Mouse (Mus musculus): Measurements from ENCODE around the gene Fxyd5. TPM values are rescaled to one million over a fixed set of nuclear protein-coding genes. Genes with fewer than 3 reads are reported as not detected.

The Fxyd5 gene
- polyA plus RNA-seq (2015; fragmentation: Illumina TruSeq; extraction: RNeasy Lipid Tissue Mini Kit (QIAGEN cat#74804); ENCODE audit: insufficient read depth, low replicate concordance), result 388 TPM

DNA sequence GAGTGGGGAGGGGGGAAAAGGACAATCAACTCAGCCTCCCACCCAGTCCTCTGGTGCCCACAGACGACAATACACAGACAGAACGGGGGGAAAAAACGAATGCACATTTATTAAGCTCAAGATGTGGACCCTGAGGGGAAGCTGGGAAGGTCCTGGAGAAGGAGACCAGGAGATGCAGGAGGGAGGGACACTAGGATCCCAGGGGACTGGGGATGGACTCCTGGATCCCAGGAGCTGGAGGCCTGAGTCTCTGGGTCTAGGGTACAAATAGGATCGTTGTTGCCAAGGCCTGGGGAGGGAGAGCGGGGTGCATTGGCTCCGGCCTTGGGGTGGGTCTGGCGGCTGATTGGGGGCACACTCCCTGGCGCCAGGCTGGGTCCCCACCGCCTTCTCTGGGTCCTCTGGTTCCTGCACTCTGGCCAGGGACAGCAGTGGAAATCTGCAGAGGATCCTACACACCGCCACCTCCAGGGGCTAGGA, at the start of gene Fxyd5:
TSS of gene Fxyd5 (minus strand) at position 51 of the 480 bp plus-strand sequence.

GRCm38 (mm10) chr7:31076492-31076891, 34.2 kb upstream of the Fxyd5 start, which contains the start of gene Fxyd3:
Gene Fxyd3 (minus strand): TSS chr7:31076704.

DNA sequence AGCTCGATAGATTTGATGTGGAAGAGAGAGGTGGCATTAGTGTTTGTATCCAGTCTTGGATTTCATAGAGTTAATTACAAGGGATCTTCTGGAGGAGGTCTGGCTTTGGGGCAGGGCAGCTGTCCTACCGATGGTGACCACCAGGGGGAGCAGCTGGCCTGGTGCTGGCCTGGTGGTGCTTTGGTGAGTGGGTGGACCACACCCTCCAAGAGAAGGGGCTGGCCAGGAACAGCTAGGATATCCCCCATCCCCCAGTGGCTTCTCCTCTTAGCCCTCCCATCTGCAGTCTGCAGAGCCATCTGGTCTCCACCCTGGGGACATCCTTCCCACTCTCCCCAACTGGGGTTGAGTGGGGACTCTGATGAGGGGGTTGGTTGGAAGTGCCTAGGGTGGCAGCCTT, 16.8 kb upstream of the Fxyd5 start, which contains the start of gene Lgi4:
TSS of gene Lgi4 (plus strand) at position 235 of the 400 bp plus-strand sequence.

DNA sequence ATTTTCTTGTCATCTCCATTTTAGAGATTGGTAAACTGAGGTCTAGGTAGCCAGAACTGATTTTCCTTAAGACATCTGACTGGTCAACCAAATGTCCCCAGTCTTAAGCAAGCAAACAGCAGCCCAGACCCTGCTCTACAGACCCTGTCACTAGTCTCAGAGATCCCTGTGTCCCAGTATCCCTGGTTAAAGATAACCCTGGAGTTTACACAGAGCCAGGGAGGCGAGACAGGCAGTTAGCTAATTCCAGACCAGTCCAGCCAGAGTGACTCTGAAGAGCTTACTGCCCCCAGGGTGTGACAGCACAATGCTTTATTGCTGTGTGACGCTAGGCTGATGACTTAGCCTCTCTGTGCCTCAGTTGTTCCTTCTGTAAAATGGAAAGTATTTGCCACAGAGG, 14.8 kb upstream of the Fxyd5 start, which contains the start of gene Fxyd1:
TSS of gene Fxyd1 (minus strand) at position 129 of the 400 bp plus-strand sequence.

DNA sequence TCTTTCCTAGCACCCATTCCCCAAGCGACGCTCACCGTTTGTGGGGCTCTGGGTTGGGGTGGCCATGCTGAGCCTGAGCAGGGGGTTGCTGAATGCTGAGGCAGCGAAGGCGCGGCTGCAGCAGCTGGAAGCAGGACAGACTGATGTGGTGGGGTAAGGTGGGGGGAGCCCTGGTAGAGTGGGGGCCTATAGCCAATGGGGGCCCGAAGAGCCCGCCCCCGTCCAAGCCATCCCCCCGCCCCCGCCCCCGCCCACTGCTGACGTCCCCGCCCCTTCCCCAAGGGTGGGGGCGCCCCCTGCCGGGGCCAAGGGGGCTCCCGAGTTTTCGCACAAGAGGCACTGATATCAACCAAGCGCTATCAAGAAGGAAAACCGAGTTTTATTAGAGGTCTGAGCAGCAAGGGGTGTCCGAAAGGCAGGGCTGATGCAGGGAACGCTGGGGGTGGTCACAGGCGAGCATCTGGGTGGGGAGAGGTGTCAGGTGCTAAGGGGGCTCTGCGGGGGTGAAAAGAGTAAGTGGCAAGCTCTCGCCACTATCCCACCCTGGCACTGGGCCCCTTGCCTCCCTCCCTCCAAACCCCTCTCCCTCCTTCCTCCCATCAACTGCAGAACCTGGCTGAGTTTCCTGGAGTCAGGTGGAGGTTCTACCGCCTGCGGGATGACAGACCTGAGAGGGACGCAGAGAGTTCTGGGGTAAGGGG, 9.2 kb upstream of the Fxyd5 start, which contains the start of gene Fxyd7:
TSS of gene Fxyd7 (minus strand) at position 147 of the 701 bp plus-strand sequence.

Other genes starting within 250 kb of the Fxyd5 start
- gene Ffar2, start 218.7 kb downstream of the Fxyd5 start, polyA plus RNA-seq (2015; fragmentation: Illumina TruSeq; extraction: RNeasy Lipid Tissue Mini Kit (QIAGEN cat#74804); ENCODE audit: insufficient read depth, low replicate concordance), result 23.9 TPM
- 0.41 TPM for gene Ffar3, start 186.3 kb downstream of the Fxyd5 start, polyA plus RNA-seq (2015; fragmentation: Illumina TruSeq; extraction: RNeasy Lipid Tissue Mini Kit (QIAGEN cat#74804); ENCODE audit: insufficient read depth, low replicate concordance)
- gene Ffar1, start 180.9 kb downstream of the Fxyd5 start, polyA plus RNA-seq (2015; fragmentation: Illumina TruSeq; extraction: RNeasy Lipid Tissue Mini Kit (QIAGEN cat#74804); ENCODE audit: insufficient read depth, low replicate concordance), result 29.4 TPM
- gene Cd22, start 162.1 kb downstream of the Fxyd5 start, polyA plus RNA-seq (2015; fragmentation: Illumina TruSeq; extraction: RNeasy Lipid Tissue Mini Kit (QIAGEN cat#74804); ENCODE audit: insufficient read depth, low replicate concordance), result 692 TPM
- 1.0 TPM for gene Mag, start 127.6 kb downstream of the Fxyd5 start, polyA plus RNA-seq (2015; fragmentation: Illumina TruSeq; extraction: RNeasy Lipid Tissue Mini Kit (QIAGEN cat#74804); ENCODE audit: insufficient read depth, low replicate concordance)
- gene Hamp2, start 117.8 kb downstream of the Fxyd5 start, polyA plus RNA-seq (2015; fragmentation: Illumina TruSeq; extraction: RNeasy Lipid Tissue Mini Kit (QIAGEN cat#74804); ENCODE audit: insufficient read depth, low replicate concordance), result not detected
- not detected for gene Hamp, start 98.4 kb downstream of the Fxyd5 start, polyA plus RNA-seq (2015; fragmentation: Illumina TruSeq; extraction: RNeasy Lipid Tissue Mini Kit (QIAGEN cat#74804); ENCODE audit: insufficient read depth, low replicate concordance)
- gene Usf2, start 85.7 kb downstream of the Fxyd5 start, polyA plus RNA-seq (2015; fragmentation: Illumina TruSeq; extraction: RNeasy Lipid Tissue Mini Kit (QIAGEN cat#74804); ENCODE audit: insufficient read depth, low replicate concordance), result 183 TPM
- 2.4 TPM for gene Lsr, start 69.0 kb downstream of the Fxyd5 start, polyA plus RNA-seq (2015; fragmentation: Illumina TruSeq; extraction: RNeasy Lipid Tissue Mini Kit (QIAGEN cat#74804); ENCODE audit: insufficient read depth, low replicate concordance)
- gene Fam187b, start 68.7 kb downstream of the Fxyd5 start, polyA plus RNA-seq (2015; fragmentation: Illumina TruSeq; extraction: RNeasy Lipid Tissue Mini Kit (QIAGEN cat#74804); ENCODE audit: insufficient read depth, low replicate concordance), result 0.69 TPM
- not detected for gene Fxyd7, start 9.0 kb upstream of the Fxyd5 start, polyA plus RNA-seq (2015; fragmentation: Illumina TruSeq; extraction: RNeasy Lipid Tissue Mini Kit (QIAGEN cat#74804); ENCODE audit: insufficient read depth, low replicate concordance)
- 18.1 TPM for gene Fxyd1, start 14.7 kb upstream of the Fxyd5 start, polyA plus RNA-seq (2015; fragmentation: Illumina TruSeq; extraction: RNeasy Lipid Tissue Mini Kit (QIAGEN cat#74804); ENCODE audit: insufficient read depth, low replicate concordance)
- 0.84 TPM for gene Lgi4, start 16.9 kb upstream of the Fxyd5 start, polyA plus RNA-seq (2015; fragmentation: Illumina TruSeq; extraction: RNeasy Lipid Tissue Mini Kit (QIAGEN cat#74804); ENCODE audit: insufficient read depth, low replicate concordance)
- gene Fxyd3, start 34.2 kb upstream of the Fxyd5 start, polyA plus RNA-seq (2015; fragmentation: Illumina TruSeq; extraction: RNeasy Lipid Tissue Mini Kit (QIAGEN cat#74804); ENCODE audit: insufficient read depth, low replicate concordance), result 2.1 TPM
- gene Hpn, start 72.8 kb upstream of the Fxyd5 start, polyA plus RNA-seq (2015; fragmentation: Illumina TruSeq; extraction: RNeasy Lipid Tissue Mini Kit (QIAGEN cat#74804); ENCODE audit: insufficient read depth, low replicate concordance), result 5.0 TPM
- 12.2 TPM for gene Scn1b, start 84.5 kb upstream of the Fxyd5 start, polyA plus RNA-seq (2015; fragmentation: Illumina TruSeq; extraction: RNeasy Lipid Tissue Mini Kit (QIAGEN cat#74804); ENCODE audit: insufficient read depth, low replicate concordance)
- 115 TPM for gene Gramd1a, start 113.4 kb upstream of the Fxyd5 start, polyA plus RNA-seq (2015; fragmentation: Illumina TruSeq; extraction: RNeasy Lipid Tissue Mini Kit (QIAGEN cat#74804); ENCODE audit: insufficient read depth, low replicate concordance)
- not detected for gene Scgb2b2, start 248.0 kb upstream of the Fxyd5 start, polyA plus RNA-seq (2015; fragmentation: Illumina TruSeq; extraction: RNeasy Lipid Tissue Mini Kit (QIAGEN cat#74804); ENCODE audit: insufficient read depth, low replicate concordance)
- gene Scgb1b2, start 249.3 kb upstream of the Fxyd5 start, polyA plus RNA-seq (2015; fragmentation: Illumina TruSeq; extraction: RNeasy Lipid Tissue Mini Kit (QIAGEN cat#74804); ENCODE audit: insufficient read depth, low replicate concordance), result not detected